Mouse (Mus musculus) thymus, postnatal 14 days (tissue): Measurements from ENCODE around the gene Chchd3.

ENCODE experiments used
- DNase-seq: peaks from one replicate; pipeline ENCODE4 v3.0.0; 2021

The Chchd3 gene

GRCm38 (mm10) chr6:32795653-32796500 is 264.2 kb downstream of the Chchd3 start:
- no peak for DNase-seq

- no peak for DNase-seq
Measured at GRCm38 (mm10) chr6:32793575-32793974, 266.5 kb downstream of the Chchd3 start.

- no peak for DNase-seq
Measured at GRCm38 (mm10) chr6:32793163-32793562, 266.9 kb downstream of the Chchd3 start.

DNA sequence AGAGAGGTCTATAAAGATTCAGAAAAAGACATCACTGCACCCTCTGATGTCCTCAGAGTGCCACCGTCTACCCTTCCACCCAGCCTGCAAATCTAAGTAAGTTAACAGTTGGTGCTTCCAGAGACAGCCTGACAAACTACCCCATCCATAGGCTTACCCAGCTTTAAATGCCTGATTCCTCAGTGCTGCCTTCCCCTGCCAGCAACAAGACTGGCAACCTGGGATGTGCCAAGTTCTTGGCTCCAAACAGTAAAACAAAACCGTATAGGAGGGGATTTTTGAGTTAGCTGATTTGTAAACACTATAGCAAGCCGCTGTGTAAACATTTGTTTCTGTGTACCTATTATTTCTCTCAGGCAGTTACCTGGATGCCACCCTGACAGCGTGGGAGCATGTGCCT is 269.6 kb downstream of the Chchd3 start:
- DNase-seq = no peak

DNA sequence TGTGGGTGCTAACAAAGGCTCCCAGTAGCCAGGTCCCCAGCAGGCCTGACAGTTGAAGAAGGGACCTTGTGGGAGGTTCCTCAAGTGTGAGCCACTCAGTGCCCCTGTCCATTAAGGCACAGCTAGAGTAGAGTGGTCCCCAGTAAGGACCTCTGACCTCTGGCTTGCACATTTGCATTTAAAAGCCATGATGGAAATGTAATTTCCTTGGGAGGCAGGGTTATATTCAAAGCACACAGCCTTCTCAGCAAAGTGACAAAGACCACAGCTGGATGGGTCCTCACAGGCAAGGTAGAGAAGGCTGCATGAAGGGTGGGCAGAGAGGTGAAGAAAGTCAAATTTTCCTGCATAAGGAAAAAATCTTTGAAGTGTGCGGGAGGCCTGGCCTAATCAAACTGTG is 272.7 kb downstream of the Chchd3 start:
- DNase-seq = no peak

- no peak for DNase-seq
Measured at GRCm38 (mm10) chr6:32786196-32786595, 273.9 kb downstream of the Chchd3 start.

DNA sequence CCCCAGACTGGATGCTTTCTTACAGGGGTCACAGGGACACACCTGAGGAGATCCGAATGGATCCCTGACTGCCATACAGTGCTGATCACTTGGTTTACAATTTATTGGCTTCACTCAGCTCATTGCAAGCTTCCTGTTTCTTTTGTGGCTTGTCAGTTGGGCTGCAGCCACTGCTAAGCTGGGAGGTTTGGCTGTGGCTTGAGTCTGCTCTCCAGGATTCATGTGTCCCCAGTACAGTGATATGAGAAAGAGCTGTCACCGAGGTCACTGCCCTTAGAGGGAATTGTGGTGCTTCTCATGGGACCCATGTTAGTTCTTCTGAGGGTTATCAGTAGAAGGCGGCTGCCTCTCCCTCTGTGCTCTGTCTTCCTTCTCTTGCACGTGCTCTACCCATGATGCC is 277.0 kb downstream of the Chchd3 start:
- no peak for DNase-seq

- DNase-seq = peak; percentile 42
Measured at GRCm38 (mm10) chr6:32780602-32781001, 279.5 kb downstream of the Chchd3 start.

- no peak for DNase-seq
Measured at GRCm38 (mm10) chr6:32776384-32776783, 283.7 kb downstream of the Chchd3 start.

DNA sequence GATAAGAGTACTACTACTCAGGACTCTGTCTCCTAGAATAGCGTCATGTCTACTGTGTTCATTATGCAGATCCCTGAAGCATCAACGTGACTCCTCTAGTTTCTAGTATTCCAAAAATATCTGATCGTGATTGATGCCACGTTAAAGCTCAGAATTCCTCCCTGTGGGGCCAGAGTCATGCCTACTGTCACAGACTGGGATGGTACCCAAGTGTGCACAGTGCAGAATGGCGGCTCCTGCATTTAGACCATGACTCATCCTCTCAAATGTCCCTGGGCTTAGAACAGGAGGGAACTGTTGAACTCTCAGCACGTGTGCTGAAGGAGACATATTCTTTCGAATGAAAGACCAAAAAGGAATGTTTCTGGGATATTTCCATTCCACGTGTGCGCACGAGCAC is 305.5 kb downstream of the Chchd3 start:
- DNase-seq = no peak

- no peak for DNase-seq
Measured at GRCm38 (mm10) chr6:32749821-32750220, 310.2 kb downstream of the Chchd3 start.

DNA sequence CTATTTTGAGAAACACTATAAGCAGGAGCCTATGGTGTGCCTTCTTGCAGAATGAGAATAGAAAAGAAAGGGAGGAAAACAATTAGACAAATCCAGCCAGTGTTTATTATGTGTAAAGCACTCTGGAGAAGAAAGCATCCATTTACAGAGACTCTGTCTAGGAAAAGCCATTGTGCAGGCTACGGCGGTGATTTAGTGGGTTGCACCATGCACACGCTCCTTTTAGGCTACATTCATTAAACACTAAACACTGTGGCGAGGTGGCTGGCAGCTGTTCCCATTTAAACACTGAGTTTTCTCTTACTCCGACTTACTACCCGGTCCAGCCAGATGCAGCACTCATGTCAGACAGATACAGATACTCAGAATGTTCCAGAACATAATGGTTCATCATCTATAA is 311.3 kb downstream of the Chchd3 start:
- no peak for DNase-seq

DNA sequence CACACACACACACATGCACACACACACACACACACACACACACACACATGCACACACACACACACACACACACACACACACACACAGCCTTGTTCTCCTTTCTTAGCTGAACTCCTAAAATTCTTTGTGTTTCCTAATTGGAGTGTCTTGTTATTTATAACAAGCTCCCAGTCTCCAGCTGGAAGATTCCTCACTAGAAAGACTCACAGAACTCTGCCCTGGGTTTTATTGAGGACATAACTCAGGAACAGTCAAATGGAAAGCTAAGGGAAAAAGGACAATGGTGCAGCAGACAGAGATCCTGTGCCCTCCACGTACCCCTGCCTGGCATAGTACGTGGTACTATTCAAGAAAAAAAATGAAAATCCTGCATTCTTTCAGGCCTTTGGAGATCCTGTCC is 312.7 kb downstream of the Chchd3 start:
- DNase-seq = no peak
